Mouse (Mus musculus) heart, postnatal 36 days (tissue): ENCODE measurements around the gene Ccnb1ip1. TPM values are rescaled to one million over a fixed set of nuclear protein-coding genes. Genes with fewer than 3 reads are reported as not detected.

Source experiments
- DNase-seq, 2 experiments: peaks; one replicate each; pipeline ENCODE4 v3.0.0; 2021 to 2022
- intact Hi-C: fragments of 180-260 bp; cut with DNase I; formaldehyde crosslinking; loops from one replicate; pipeline ENCODE4 v1.15.1; 2025
- total RNA-seq, 2 experiments: library from RNA; stranded (reverse); gene quantifications; 2 replicates each; pipeline ENCODE4 v1.2.3; 2021

Gene Ccnb1ip1
- total RNA-seq, 2 experiments from 2014 or later: not detected

GRCm38 (mm10) chr14:50784391-50785250, 22.9 kb downstream of the Ccnb1ip1 start:
- no peak for DNase-seq
- intact Hi-C loops: no loop called here

- intact Hi-C loops: no loop called here
Observed at GRCm38 (mm10) chr14:50782166-50782565, 25.4 kb downstream of the Ccnb1ip1 start.

GRCm38 (mm10) chr14:50771342-50771741, 36.2 kb downstream of the Ccnb1ip1 start:
- DNase-seq: no peak
- intact Hi-C loops: no loop called here

More at GRCm38 (mm10) chr14:50782166-50782565, 25.4 kb downstream of the Ccnb1ip1 start:
- no peak for DNase-seq

- no peak for DNase-seq
- intact Hi-C loops: no loop called here
Observed at GRCm38 (mm10) chr14:50765736-50766135, 41.8 kb downstream of the Ccnb1ip1 start.

GRCm38 (mm10) chr14:50758416-50759085, 49.0 kb downstream of the Ccnb1ip1 start:
- intact Hi-C loops: no loop called here
- no peak for DNase-seq

GRCm38 (mm10) chr14:50744994-50745393, 62.5 kb downstream of the Ccnb1ip1 start, which contains the start of gene Olfr749:
Gene Olfr749, minus strand, starts transcription at chr14:50745094.
- intact Hi-C loops: no loop called here
- no peak for DNase-seq

- intact Hi-C loops: no loop called here
- DNase-seq: no peak
Observed at GRCm38 (mm10) chr14:50741584-50741983, 65.9 kb downstream of the Ccnb1ip1 start.

GRCm38 (mm10) chr14:50740334-50740733, 67.2 kb downstream of the Ccnb1ip1 start:
- DNase-seq: no peak
- intact Hi-C loops: no loop called here

Other genes with a start within 250 kb of the Ccnb1ip1 start
- gene Olfr744, start 192.9 kb downstream of the Ccnb1ip1 start, total RNA-seq: not detected
- gene Olfr745, start 168.3 kb downstream of the Ccnb1ip1 start, total RNA-seq: not detected
- not detected for gene Olfr746, start 160.6 kb downstream of the Ccnb1ip1 start, total RNA-seq
- gene Olfr747, start 114.5 kb downstream of the Ccnb1ip1 start, total RNA-seq: not detected
- gene Olfr748, start 100.4 kb downstream of the Ccnb1ip1 start, total RNA-seq: not detected
- not detected for gene Olfr749, start 62.6 kb downstream of the Ccnb1ip1 start, total RNA-seq
- gene Ttc5, start 22.2 kb downstream of the Ccnb1ip1 start, total RNA-seq: 10 to 100 TPM; 13.8 to 15.2 TPM
- gene Parp2, start 109 bp upstream of the Ccnb1ip1 start, total RNA-seq: 10 to 100 TPM; 14.3 to 15.7 TPM
- 10 to 100 TPM; 10.3 to 13.9 TPM for gene Tep1, start 62.8 kb upstream of the Ccnb1ip1 start, total RNA-seq
- gene Klhl33, start 89.8 kb upstream of the Ccnb1ip1 start, total RNA-seq: 10 to 100 TPM; 27.6 to 43.8 TPM
- 10 to 100 TPM; 75.7 to 79.2 TPM for gene Osgep, start 117.2 kb upstream of the Ccnb1ip1 start, total RNA-seq
- gene Apex1, start 117.2 kb upstream of the Ccnb1ip1 start, total RNA-seq: 10 to 100 TPM; 27.7 to 28.1 TPM
- gene Pip4p1, start 123.1 kb upstream of the Ccnb1ip1 start, total RNA-seq: 10 to 100 TPM; 24.5 to 27.2 TPM
- 10 to 100 TPM; 12.7 to 14.8 TPM for gene Pnp, start 123.3 kb upstream of the Ccnb1ip1 start, total RNA-seq
- gene Gm49342, start 136.8 kb upstream of the Ccnb1ip1 start, total RNA-seq: 10 to 100 TPM; 10.1 to 10.6 TPM
- under 1 TPM; 0.22 to 0.65 TPM for gene Pnp2, start 148.3 kb upstream of the Ccnb1ip1 start, total RNA-seq
- under 1 TPM; 0.22 to 0.25 TPM for gene Rnase10, start 200.0 kb upstream of the Ccnb1ip1 start, total RNA-seq
- gene Rnase9, start 234.1 kb upstream of the Ccnb1ip1 start, total RNA-seq: not detected
- not detected for gene Rnase11, start 242.4 kb upstream of the Ccnb1ip1 start, total RNA-seq
- not detected for gene Rnase12, start 249.9 kb upstream of the Ccnb1ip1 start, total RNA-seq